Mouse (Mus musculus) leukemia stem cell, adult 10-12 weeks (primary cell): ENCODE results near the gene Olfr1151. TPM values are rescaled to one million over a fixed set of nuclear protein-coding genes. Genes with fewer than 3 reads are reported as not detected.

Experiments
- polyA plus RNA-seq: library from polyadenylated mRNA; stranded (reverse); fragments of >175 nt; gene quantifications from 2 replicates; pipeline ENCODE4 v1.2.3, GENCODE M21; 2012; ENCODE audit warnings: low replicate concordance

The Olfr1151 gene
- polyA plus RNA-seq: not detected in 2 replicates

GRCm38 (mm10) chr2:87855562-87855961 is at the start of gene Olfr1151:
Gene Olfr1151 (plus strand): TSS chr2:87855862.

DNA sequence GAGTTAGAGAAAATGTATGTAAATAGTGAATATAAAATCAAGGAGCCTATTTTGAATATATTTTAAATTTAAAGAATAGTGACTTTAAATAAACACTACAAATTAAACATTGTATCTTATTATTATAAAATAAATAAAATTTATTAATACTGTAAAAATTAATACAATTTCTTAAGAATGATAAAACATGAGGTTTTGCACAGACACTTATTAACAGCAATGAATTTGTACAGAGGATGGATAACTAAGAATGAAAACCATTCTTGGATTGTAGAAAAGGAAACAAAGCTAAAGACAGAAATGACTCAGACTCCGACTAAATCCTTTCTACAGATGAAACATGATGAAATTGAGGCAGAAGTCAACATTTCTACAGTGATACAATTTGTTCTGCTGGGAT is 46.1 kb upstream of the Olfr1151 start, which contains the start of gene Olfr1145:
Olfr1145 (plus strand) TSS at position 301 of the 400 bp plus-strand sequence.

GRCm38 (mm10) chr2:87830233-87830632 is 25.4 kb upstream of the Olfr1151 start, which contains the start of gene Olfr1148:
Gene Olfr1148 (plus strand): TSS chr2:87830533.

GRCm38 (mm10) chr2:87843693-87844092 is 12.0 kb upstream of the Olfr1151 start, which contains the start of gene Olfr1150-ps1:
Gene Olfr1150-ps1 (plus strand): TSS chr2:87843993.

GRCm38 (mm10) chr2:87866192-87866591 is 10.5 kb downstream of the Olfr1151 start, which contains the start of gene Olfr1152:
Gene Olfr1152 (plus strand): TSS chr2:87866492.

GRCm38 (mm10) chr2:87894662-87895061 is 39.0 kb downstream of the Olfr1151 start, which contains the start of gene Olfr1153:
Gene Olfr1153 (plus strand): TSS chr2:87894962.

DNA sequence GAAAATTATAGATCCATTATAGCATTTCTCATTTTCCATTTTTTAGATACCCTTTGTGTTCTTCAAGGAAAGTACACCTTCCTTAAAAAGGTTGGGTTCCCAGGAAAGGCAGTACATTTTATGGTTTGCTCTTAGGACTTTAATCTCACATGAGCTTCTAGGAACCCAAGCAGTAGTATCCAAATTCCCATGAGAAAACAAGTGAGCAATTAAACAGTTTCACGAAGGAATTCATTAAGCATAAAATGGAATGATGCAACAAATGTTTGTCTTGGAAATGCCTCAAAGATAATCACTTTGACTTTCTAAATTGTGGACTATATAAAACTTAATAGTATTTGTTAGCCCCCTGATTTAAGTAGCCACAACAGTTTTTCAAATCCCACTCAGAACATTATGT is 49.4 kb downstream of the Olfr1151 start, which contains the start of gene Olfr1154:
Olfr1154 (minus strand) TSS at position 101 of the 400 bp plus-strand sequence.

Other genes with a start within 250 kb of the Olfr1151 start
- 0.07 TPM in 1 of 2 replicates, not detected in the other for gene Olfr1130, start 249.7 kb upstream of the Olfr1151 start, polyA plus RNA-seq
- gene Olfr1131, start 228.8 kb upstream of the Olfr1151 start, polyA plus RNA-seq: not detected in 2 replicates
- not detected in 2 replicates for gene Olfr1132, start 218.3 kb upstream of the Olfr1151 start, polyA plus RNA-seq
- gene Olfr1133, start 208.5 kb upstream of the Olfr1151 start, polyA plus RNA-seq: not detected in 2 replicates
- not detected in 2 replicates for gene Olfr1134, start 197.4 kb upstream of the Olfr1151 start, polyA plus RNA-seq
- gene Olfr1135, start 182.2 kb upstream of the Olfr1151 start, polyA plus RNA-seq: not detected in 2 replicates
- gene Olfr1136, start 161.9 kb upstream of the Olfr1151 start, polyA plus RNA-seq: not detected in 2 replicates
- not detected in 2 replicates for gene Olfr1137, start 142.7 kb upstream of the Olfr1151 start, polyA plus RNA-seq
- gene Olfr1138, start 115.9 kb upstream of the Olfr1151 start, polyA plus RNA-seq: not detected in 2 replicates
- not detected in 2 replicates for gene Olfr1140, start 112.1 kb upstream of the Olfr1151 start, polyA plus RNA-seq
- gene Olfr1141, start 101.9 kb upstream of the Olfr1151 start, polyA plus RNA-seq: not detected in 2 replicates
- not detected in 2 replicates for gene Olfr152, start 76.4 kb upstream of the Olfr1151 start, polyA plus RNA-seq
- gene Olfr1143, start 55.3 kb upstream of the Olfr1151 start, polyA plus RNA-seq: not detected in 2 replicates
- not detected in 2 replicates for gene Olfr1145, start 46.0 kb upstream of the Olfr1151 start, polyA plus RNA-seq
- gene Olfr1148, start 25.3 kb upstream of the Olfr1151 start, polyA plus RNA-seq: not detected in 2 replicates
- gene Olfr1150-ps1, start 11.9 kb upstream of the Olfr1151 start, polyA plus RNA-seq: not detected in 2 replicates
- gene Olfr1152, start 10.6 kb downstream of the Olfr1151 start, polyA plus RNA-seq: not detected in 2 replicates
- not detected in 2 replicates for gene Olfr1153, start 39.1 kb downstream of the Olfr1151 start, polyA plus RNA-seq
- gene Olfr1154, start 49.3 kb downstream of the Olfr1151 start, polyA plus RNA-seq: not detected in 2 replicates
- not detected in 2 replicates for gene Olfr1155, start 89.3 kb downstream of the Olfr1151 start, polyA plus RNA-seq
- not detected in 2 replicates for gene Olfr1156, start 97.2 kb downstream of the Olfr1151 start, polyA plus RNA-seq
- not detected in 2 replicates for gene Olfr1157, start 112.4 kb downstream of the Olfr1151 start, polyA plus RNA-seq
- not detected in 2 replicates for gene Olfr74, start 118.8 kb downstream of the Olfr1151 start, polyA plus RNA-seq
- not detected in 2 replicates for gene Olfr1158, start 134.3 kb downstream of the Olfr1151 start, polyA plus RNA-seq
- gene Olfr1160, start 152.4 kb downstream of the Olfr1151 start, polyA plus RNA-seq: not detected in 2 replicates
- not detected in 2 replicates for gene Olfr1161, start 166.9 kb downstream of the Olfr1151 start, polyA plus RNA-seq
- gene Olfr73, start 181.8 kb downstream of the Olfr1151 start, polyA plus RNA-seq: not detected in 2 replicates
- gene Olfr1162, start 195.3 kb downstream of the Olfr1151 start, polyA plus RNA-seq: not detected in 2 replicates
- not detected in 2 replicates for gene Olfr1163, start 216.0 kb downstream of the Olfr1151 start, polyA plus RNA-seq
- gene Olfr1164, start 238.1 kb downstream of the Olfr1151 start, polyA plus RNA-seq: not detected in 2 replicates